Mouse (Mus musculus): ENCODE data around the gene Tnk1.
A peak's percentile ranks its signal among the peaks of the same experiment; 100 is the strongest.

The Tnk1 gene

DNA sequence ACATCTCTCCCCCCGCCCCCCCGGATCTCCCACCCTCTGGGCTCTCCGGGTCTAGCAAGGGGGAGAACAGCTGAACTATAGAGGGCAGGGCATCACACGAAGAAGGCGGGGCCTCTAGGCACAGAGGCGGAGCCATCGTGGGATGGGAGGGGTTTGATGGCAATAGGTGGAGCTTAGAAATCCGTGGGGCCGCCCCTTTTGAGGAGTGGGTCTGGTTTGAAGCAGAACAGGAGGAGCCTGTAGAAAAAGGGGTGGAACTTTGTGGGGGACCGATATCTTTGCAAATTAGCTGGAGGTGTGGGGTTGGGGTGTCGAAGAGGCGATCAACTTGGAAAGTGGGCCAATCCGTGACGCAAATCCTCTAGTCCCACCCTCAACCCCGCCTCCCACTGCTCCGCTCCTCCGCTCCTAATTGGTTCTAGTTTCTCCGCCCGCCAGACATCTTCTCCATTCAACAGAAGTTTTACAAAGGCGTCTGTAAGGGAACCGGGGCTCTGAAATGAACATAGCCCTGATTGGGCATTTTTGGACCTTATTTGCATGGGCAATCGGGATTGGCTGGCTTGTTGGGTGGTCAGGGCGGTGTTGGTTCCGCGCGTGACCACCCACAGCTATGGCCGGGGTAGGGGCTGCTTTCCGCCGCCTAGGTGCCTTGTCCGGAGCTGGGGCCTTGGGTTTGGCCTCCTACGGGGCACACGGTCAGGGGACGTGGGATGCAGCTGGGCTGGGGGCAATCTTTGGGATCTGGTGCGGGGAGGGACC, 20.4 kb downstream of the Tnk1 start, which contains the start of gene Tmem256:
TSS of gene Tmem256 (plus strand) at position 563 of the 762 bp plus-strand sequence.
- DNase-seq (ENCODE audit: extremely low spot score), result peak; percentile 99

DNA sequence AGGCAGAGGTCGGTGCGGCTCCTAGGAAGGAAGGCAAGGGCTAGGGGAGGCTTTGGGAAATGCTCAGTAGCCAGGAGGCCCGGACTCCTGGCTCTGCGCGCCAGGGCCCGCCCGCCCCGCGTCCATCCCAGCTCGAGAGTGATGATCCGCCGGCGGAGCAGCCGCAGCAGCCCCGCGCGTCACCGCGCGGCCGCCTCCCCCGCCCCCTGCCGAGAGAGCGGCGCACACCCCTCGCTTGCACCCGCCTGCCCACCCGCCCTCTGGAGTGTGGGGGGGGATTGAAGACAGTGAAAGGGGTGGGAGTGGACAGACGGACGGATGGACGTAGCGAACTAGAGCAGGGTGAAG, 21.0 kb downstream of the Tnk1 start, which contains the start of gene Nlgn2:
TSS of gene Nlgn2 (minus strand) at position 181 of the 348 bp plus-strand sequence.
- DNase-seq (ENCODE audit: extremely low spot score), result no peak

DNA sequence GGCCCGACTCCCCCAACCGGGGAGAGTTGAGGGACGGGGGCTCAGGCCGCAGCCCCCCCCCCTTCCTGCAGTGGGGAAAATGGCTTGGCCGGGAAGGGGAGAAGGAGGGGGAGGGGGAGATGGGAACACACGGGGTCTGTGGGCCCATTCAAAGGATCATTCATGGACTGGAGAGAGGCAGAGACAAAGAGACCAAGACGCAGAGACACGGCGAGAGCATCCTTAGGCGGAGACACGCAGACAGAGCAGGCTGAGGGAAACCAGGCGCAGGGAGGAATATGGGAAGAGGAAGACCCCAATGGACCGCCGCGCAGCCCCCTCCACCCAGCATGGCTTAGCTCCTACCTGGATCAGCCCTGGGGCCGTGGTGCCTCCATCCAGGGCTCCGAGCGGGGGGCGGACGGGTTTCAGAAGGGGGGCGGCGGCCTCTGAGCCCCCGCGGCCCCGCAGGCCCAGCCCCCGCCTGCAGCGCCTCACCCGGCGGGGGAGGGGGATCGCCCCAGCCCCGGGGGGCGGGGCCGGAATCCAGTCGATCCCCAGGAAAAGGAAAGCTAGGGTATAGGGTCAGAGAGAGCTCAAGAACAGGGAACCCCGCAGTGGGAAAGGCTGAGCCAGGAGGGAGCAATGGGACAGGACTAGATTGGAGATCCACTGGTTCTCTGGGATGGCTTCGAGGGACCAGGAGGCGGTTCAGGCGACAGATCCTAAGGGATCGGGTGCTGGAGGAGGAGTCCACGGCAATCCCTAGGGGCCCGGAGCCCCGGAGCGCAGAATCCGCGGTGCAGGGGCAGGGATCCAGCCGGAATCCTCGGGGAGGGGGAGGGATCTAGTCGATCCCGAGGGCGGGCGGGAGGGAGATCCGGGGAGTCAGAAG, 21.6 kb downstream of the Tnk1 start:
- peak; percentile 59 for DNase-seq (ENCODE audit: extremely low spot score)

DNA sequence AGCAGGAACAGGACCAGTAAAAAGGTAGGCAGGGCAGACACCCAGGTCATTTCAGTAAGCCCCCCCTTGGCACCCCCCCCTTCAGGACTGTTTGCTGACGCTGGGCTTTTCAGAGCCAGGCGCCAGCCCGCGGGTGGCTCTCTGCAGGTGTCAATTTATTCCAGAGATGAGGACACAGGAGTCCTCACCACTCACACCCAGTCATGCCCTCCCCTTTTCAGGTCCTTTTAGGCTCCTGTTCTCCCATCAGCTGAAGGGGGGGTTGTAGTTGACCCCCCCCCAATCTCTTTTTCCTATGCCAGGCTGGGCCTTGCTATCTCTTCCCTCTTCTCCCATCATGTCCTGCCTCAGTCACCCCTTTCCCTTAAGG, 22.6 kb downstream of the Tnk1 start:
- DNase-seq (ENCODE audit: extremely low spot score), result peak; percentile 40

DNA sequence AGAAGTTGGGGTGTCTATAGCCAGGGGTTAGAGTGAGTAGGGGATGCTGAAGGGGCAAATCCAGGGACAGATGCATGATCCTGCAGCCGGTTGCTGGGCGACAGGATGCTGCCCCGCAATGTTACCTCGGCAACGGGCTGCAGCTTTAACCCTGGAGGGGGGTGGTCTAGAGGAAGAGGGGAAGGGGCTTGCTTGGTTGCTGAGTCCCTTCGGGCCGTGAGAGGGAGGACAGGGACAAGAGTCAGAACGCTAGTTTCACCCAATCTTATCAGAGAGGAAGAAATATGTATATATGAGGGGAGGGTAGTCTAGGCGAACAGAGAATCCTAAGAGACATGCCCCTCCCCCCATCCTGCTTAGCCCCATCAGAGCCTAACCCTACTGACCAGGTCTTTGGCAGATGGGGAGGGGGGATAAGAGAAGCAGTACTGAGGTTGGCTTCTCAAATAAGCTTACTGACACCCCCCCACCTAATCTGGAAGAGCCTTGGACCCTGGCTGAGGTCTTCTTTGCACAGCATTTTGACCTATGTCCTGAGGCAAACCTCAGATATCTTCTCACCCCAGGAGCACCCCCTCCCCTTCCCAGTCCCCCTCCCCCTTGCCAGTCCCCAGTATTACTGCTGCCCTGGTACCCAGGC, 23.1 kb downstream of the Tnk1 start:
- peak; percentile 65 for DNase-seq (ENCODE audit: extremely low spot score)

DNA sequence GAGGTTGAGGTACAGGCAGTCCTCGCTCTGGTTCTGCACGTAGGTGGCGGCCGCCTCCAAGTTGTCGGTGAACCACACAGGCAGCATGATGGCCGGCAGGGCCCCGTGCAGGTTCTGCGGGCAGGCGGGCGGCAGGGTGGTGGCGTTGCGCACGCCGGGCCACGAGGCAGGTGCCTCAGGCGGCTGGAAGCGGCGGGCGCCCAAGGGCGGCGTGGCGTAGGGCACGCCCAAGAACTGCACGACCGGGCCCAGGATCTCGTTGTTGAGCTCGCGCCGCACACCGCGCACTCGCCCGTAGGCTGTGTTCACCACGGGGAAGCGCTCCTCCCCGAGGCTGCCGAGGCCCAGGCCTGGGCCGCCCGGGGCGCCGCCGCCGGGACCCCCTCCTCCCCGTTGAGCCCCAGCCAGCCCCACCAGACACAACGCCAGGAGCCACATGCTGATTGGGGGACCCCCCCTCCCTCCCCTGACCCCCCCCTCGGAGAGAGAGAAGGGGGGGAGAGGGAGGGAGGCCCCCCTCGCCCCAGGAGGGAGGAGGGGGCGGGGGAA, 24.5 kb downstream of the Tnk1 start:
- peak; percentile 49 for DNase-seq (ENCODE audit: extremely low spot score)

DNA sequence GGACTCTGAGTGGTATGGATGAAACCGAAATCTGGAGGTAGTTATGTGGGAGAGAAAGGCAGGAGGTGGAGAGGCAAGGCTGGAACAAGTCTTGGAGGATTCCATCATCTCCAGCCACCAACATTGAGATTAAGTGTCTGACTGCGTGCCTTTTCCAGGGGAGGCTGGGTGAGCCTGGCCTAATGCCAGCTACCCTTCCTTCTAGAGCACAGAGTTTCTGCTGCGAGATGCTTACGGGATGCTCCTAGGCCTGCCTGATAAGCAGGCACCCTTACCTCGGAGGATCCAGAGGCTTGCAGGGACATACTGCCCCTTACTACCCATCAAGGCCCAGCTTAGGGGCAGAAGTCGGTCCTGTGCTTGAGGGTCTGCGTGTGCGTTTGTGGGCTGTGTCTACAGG, 25.0 kb downstream of the Tnk1 start:
- no peak for DNase-seq (ENCODE audit: extremely low spot score)

DNA sequence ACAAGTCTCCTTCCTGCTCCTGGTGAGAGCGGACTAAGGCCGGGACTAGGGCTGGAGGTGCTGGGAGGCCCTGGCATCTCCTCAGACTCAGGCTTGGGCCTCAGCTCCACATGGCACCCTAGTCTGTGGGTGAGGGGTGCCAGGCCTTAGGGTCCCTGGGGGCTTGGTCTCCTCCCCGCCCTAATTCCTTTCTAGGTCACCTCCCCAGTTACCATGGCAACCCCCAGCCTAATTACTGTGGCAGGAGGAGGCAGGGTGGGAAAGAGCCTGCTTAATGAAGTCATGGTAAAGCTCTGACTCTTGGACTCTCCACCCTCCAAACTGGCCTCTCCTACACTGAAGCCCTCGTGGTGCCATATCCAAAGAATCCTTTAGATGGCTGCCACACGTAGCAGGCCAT, 29.7 kb downstream of the Tnk1 start:
- DNase-seq (ENCODE audit: extremely low spot score), result no peak

DNA sequence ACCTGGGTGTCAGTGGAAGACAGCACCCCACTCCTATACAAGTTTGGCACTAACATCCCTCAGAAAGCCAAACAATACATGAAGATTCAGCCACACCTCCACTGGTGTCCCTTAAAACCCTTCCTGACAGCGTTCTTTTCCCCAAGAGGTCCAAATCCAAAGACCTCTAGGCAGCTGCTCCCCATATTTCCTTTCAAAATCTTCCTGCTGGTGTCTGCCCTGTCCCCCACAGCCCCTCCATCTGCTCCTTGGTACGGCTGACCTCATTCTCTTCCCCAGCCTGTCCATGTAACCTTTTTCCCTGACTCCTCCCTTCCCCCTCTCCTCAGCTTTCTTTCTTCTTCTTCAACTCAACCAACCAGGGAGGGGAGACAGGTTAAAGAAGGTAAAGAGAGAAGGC, 35.1 kb downstream of the Tnk1 start:
- no peak for DNase-seq (ENCODE audit: extremely low spot score)

DNA sequence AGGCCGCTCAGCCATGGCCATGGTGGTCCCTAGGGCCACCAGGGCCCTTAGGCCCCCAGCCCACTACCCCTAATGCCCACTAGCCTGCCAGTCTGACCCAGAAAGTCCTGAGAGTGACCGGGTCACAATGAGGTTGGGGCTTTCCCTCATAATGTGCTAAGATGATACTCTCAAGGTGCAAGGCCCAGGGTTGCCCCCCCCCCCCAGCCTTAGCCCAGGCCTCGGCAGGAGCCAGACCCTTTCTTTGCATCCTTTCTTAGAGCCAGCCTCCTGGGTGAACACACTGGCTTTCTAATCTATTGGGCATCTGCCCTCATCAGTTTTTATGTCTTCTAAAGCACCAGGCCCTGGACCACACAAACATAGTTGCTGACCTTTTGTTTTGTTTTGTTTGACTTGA, 36.5 kb downstream of the Tnk1 start, which contains the start of gene Spem1:
TSS of gene Spem1 (minus strand) at position 101 of the 400 bp plus-strand sequence.
- no peak for DNase-seq (ENCODE audit: extremely low spot score)

DNA sequence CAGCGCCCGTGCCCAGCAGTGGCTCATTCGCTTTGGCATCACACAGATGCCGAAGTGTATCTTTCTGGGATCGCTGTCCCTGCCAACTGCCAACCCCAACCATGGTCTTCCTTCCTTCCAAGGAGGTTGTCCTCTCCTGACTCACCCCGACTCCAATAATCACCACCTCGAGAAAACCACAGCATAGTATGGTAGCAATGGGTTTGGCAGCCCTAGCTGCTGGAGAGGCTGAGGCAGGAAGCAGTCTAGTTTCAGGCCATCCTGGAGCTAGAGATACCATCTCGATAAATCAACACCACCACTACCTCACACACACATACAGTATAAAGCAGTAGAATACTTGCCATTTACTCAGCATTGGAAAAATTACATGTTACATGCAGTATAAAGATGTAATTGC, 39.7 kb downstream of the Tnk1 start:
- no peak for DNase-seq (ENCODE audit: extremely low spot score)

DNA sequence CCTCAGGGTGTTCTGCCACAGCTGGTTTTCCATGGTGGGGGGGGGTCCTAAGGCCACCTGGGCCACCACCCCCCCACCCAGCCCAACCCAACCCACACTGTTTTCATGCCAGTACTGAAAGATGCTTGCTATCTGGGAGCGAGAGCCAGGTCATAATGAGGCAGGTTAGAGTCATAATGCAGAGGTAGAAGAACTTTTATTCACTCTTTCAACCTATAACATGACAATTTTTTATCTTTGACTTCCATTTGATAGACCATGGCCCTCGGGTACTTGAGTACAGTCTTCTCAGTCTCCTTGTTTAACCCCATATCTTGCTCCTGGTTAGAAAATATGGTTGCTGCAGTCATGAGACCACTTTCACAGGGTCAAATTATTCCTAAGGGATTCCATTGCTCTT, 40.2 kb downstream of the Tnk1 start, which contains the start of gene Spem2:
TSS of gene Spem2 (minus strand) at position 101 of the 400 bp plus-strand sequence.
- no peak for DNase-seq (ENCODE audit: extremely low spot score)

DNA sequence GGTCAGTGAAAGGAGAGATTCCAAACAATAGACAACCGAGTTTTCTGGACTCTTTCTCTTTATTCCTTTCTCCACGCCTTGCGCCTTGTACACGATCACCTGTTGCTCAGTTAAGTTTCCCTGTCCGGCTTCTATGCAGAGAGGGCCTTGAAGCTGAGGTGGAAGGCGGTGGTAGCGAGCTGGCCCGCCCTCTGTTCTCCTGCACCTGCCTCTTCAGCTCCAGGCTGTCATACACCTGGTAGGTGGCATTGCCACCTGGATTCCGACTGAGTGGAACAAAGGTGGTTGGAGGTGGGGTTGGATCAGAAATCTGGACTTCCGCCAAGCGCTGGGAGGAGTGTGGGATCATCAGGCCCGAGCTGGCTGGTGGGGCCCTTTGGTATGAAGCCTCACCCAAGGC, 42.0 kb downstream of the Tnk1 start:
- DNase-seq (ENCODE audit: extremely low spot score), result no peak

DNA sequence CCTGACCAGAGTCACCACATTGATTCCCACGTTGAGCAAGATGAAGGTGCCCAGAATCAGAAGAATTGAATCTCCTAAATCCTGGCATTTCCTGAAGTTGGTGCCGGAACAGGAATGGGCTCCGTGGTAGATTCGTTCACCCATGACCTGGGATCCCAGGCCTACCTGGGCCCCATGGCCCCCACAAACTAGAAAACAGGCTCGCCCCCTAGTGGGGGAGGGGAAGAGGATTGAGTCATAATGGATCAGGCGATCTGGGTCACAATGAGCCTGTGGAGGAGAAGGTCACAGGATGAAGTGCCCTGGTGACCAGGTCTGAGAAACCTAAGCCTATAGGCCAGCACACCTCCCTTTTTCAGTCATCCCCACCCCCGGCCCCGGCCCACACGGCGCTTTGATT, 43.4 kb downstream of the Tnk1 start, which contains the start of gene Gm39566:
TSS of gene Gm39566 (minus strand) at position 144 of the 400 bp plus-strand sequence.
- no peak for DNase-seq (ENCODE audit: extremely low spot score)

DNA sequence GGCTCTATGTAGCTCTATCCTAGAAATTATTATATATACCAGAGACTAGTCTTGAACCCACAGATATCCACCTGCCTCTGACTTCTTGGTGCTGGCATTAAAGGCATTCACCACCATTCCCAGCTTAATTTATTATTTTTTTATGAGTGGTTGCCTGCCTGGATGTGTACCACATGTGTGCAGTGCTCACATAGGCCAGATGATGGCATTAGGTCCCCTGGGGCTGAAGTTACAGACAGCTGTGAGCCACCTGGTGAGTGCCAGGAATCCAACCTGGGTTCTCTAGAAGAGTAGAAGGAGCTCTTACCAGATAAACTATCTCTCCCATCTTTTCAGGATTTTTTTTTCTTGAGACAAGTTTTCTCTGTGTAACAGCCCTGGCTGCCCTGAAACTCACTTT, 48.2 kb downstream of the Tnk1 start:
- no peak for DNase-seq (ENCODE audit: extremely low spot score)

DNA sequence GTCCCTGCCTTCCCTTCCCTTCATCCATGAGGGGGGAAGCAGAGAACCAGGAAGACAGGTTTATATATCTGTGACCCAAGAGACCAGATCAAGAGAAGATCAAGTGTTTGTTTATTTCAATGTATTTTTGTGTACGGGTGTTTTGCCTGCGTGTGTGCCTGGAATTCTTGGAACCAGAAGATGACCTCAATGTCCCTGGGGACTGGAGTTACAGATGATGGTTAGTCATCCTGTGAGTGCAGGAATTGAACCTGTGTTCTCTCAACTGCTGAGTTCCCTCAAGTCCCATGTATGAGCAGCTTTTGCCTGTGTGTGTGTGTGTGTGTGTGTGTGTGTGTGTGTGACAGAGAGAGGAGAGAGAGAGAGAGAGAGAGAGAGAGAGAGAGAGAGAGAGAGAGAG, 50.9 kb downstream of the Tnk1 start:
- no peak for DNase-seq (ENCODE audit: extremely low spot score)

DNA sequence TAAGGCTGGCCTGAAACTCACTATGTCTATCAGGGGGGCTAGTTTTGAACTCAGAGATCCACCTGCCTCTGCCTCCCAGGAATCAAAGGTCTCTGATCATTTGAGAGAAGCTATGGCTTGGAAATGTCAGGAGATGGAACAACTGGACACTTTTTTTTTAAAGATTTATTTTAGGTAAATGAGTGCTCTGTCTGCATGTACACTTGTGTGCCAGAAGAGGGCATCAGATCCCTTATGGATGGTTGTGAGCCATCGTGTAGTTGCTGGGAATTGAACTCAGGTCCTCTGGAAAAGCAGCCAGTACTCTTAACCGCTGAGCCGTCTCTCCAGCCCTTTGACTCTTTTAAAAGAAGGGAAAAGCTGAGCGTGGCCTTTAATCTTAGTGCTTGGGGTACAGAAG, 52.2 kb downstream of the Tnk1 start:
- DNase-seq (ENCODE audit: extremely low spot score), result no peak

DNA sequence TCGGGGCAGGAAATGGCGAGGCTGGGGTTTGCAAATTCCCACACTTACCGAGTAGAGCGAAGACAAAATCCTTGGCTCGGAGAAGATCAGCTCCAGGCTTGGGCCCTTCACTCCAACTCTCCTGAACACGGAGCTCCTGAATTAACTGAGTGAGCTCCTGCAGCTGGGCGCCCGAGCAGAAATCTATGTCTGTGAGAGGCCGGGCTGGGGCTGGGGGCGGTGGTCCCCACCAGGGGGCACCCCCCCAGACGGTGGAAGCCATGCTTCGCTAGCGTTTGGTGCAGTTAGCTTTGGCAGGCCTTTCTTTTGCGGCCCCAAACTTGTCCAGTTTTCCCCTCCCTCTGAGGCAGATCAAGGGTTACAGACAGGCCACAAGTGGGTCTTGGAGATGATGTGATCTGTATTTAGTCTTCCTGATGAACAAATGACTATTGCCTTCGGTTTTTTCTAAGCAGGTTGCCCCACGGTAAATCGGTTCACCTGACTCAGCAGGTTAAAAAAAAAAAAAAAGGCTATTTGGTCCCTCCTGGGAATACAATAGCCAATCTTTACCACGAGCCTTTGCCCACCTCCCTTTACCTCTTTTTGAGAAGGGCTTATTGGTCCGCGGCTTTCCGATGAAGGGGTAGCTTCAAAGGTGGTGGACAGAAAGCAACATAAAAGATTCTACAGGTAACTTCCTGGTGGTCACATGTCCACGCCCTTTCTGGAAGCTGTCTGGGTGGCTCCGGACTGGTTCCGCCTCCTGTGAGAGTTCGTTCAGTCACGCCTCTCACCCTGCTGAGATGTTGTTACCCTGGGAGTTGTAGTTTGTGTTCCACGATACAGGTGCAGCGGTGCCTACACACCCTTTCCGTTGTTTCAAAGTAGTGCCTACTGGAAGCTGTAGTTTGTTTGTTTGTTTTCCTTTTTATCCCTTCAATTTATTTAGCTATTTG, 53.3 kb downstream of the Tnk1 start, which contains the start of gene Tmem102:
TSS of gene Tmem102 (minus strand) at position 653 of the 938 bp plus-strand sequence.
- DNase-seq (ENCODE audit: extremely low spot score), result peak; percentile 13

DNA sequence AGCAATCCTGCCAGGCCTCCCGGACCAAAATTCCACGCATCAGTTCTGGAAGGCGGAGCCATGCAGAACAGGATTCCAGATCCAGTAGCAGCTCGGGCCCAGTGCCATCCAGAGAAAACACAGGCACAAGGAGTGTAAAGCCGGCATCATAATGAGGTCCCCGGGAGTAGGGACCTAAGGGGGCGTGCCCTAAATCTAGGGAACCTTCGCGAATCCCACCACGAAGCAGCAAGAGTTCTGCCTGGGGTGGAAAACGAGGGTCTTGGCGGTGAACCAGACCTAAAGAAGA, 53.9 kb downstream of the Tnk1 start:
- peak; percentile 10 for DNase-seq (ENCODE audit: extremely low spot score)

DNA sequence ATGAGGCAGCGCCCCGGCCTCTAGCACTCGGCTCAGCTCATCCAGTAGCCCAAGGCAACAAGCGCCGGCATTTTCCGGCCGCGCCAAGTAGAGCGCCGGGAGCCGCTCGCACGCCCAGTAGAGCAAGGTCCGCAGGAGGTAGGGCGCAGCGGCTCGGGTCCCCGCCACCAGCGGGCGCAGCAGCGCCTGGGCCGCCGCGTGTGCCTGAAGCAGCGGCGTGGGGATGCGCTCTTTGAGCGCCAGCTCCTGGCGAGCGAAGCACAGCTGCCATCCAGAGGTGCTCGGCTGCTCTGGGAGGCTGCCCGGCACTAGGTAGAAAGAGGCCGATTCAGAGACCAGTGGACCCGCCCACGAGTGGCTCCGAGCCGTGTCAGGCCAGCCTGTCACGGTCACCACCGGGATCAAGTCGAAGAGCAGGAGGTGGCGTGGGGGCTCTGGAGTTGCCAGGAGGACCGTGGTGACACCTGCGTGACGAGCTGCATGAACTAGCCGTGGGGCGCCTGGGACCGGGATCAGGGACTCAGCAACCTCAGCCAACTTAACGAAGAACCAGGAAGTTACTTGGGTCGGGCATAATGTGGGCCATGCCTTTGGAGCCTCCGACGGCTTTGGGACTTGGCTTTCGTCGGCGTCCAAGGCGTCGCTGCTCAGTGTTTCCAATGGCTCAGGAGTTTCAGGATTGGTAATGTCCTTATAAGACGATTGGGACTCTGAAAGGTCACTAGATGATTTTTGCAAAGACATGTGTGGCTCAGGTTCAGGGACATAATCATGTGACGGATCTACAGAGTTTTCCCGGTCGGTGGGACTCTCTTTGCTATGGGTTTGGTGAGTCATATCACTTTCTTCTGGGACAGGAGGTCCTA, 54.5 kb downstream of the Tnk1 start:
- DNase-seq (ENCODE audit: extremely low spot score), result peak; percentile 68

Measured in embryo, embryonic 9.5 days (tissue).